Mouse (Mus musculus): ENCODE results near the gene Dtd1. TPM values are rescaled to one million over a fixed set of nuclear protein-coding genes. Genes with fewer than 3 reads are reported as not detected.
"Not testable (repeated sequence)": the region's sequence is repeated elsewhere in the genome, so short reads cannot be mapped to it uniquely, and the experiment has no call there.

The Dtd1 gene
- total and polyA plus RNA-seq, 3 experiments: 32.5 to 36.0 TPM; not detected in 1

GRCm38 (mm10) chr2:144555820-144556552 is 43.7 kb upstream of the Dtd1 start, which contains the start of gene Sec23b (continued):
- TF ChIP-seq MAFK (IDR thresholded peaks at IDR 0.05; ENCODE audit: borderline replicate concordance, low read depth, low read length): no peak
- TF ChIP-seq ETS1 (IDR thresholded peaks at IDR 0.05; ENCODE audit: low read depth, low read length): peak; percentile 18; the same call in 1 of the 2 replicates
- no peak for TF ChIP-seq ZNF384 (IDR thresholded peaks at IDR 0.05; ENCODE audit: low read depth, low read length)
- TF ChIP-seq KAT2A (conservative IDR thresholded peaks at IDR 0.05; ENCODE audit: low read depth, low read length): peak; percentile 61; the same call in 1 of the 2 replicates
- TF ChIP-seq MAX (IDR thresholded peaks at IDR 0.05; ENCODE audit: low read length): peak; percentile 45; the same call in 1 of the 2 replicates
- 0 out of 2 replicates have a peak, but pooled peaks have one; percentile 19 for TF ChIP-seq E2F4 (IDR thresholded peaks at IDR 0.05; ENCODE audit: borderline replicate concordance, low read depth, low read length)

- Histone ChIP-seq H3K36me3 (ENCODE audit: control insufficient read depth in 1 of 2, insufficient read depth in 2 of 2, low read length in 2 of 2) (peaks cover 0 to 16% of the 10 kb centered on the region in 2 experiments; a peak in 2 of 4 replicates), H3K9me3 (replicated peaks; ENCODE audit: insufficient read depth, low read length) (no peaks in the 10 kb centered on the region), H3K27me3 (ENCODE audit: control insufficient read depth in 1 of 2, insufficient read depth in 2 of 2, low read length in 2 of 2) (no peaks in the 10 kb centered on the region), H3K4me1 (ENCODE audit: control insufficient read depth in 1 of 2, insufficient read depth in 2 of 2, low read length in 2 of 2) (no peaks in the 10 kb centered on the region), H3K27ac (ENCODE audit: control insufficient read depth, low read depth, low read length) (no peak overlapping the region), H3K79me2 (ENCODE audit: control insufficient read depth, insufficient read depth, low read length, poor library complexity) (no peaks in the 10 kb centered on the region), H3K4me3 (ENCODE audit: control insufficient read depth in 1 of 2, insufficient read depth in 1 of 2, low read depth in 2 of 2, low read length in 2 of 2) (no peak overlapping the region), H3K9ac (ENCODE audit: control insufficient read depth, low read depth, low read length, poor library complexity, severe bottlenecking) (no peak overlapping the region)
- no peak for TF ChIP-seq ETS1 (IDR thresholded peaks at IDR 0.05; ENCODE audit: low read depth, low read length)
- peak; percentile 7; the same call in 1 of the 2 replicates for TF ChIP-seq SMC3 (IDR thresholded peaks at IDR 0.05; ENCODE audit: low read depth, low read length)
- no peak for TF ChIP-seq MAZ (IDR thresholded peaks at IDR 0.05; ENCODE audit: low read depth, low read length)
- no peak for TF ChIP-seq GABPA (IDR thresholded peaks at IDR 0.05; ENCODE audit: low read depth, low read length)
- TF ChIP-seq ELF1 (IDR thresholded peaks at IDR 0.05; ENCODE audit: low read depth, low read length): no peak
- TF ChIP-seq NELFE (IDR thresholded peaks at IDR 0.05; ENCODE audit: low read depth, low read length): no peak
- TF ChIP-seq MAX (IDR thresholded peaks at IDR 0.05; ENCODE audit: low read length): no peak
- TF ChIP-seq RAD21 (IDR thresholded peaks at IDR 0.05; ENCODE audit: low read depth, low read length): peak; percentile 22
- no peak for TF ChIP-seq POLR2AphosphoS2 (IDR thresholded peaks at IDR 0.05; ENCODE audit: low read length)
- peak; percentile 47 to 67 (median 62) for TF ChIP-seq CTCF (IDR thresholded peaks at IDR 0.05 in 2 of 3, conservative IDR thresholded peaks at IDR 0.05 in 1 of 3; ENCODE audit: control insufficient read depth in 1 of 3, insufficient read depth in 1 of 3, low read depth in 2 of 3, low read length in 3 of 3, poor library complexity in 1 of 3, severe bottlenecking in 1 of 3)
- no peak for TF ChIP-seq BHLHE40 (IDR thresholded peaks at IDR 0.05; ENCODE audit: borderline replicate concordance, low read depth, low read length)
- DNase-seq (ENCODE audit: low read depth, low spot score): peak; percentile 25
These were observed 11.0 kb upstream of the Dtd1 start for GRCm38 (mm10) chr2:144588723-144589122.

- not testable (repeated sequence) for H3K36me3 ChIP-seq (ENCODE audit: control insufficient read depth in 1 of 2, insufficient read depth in 2 of 2, low read length in 2 of 2); H3K9ac ChIP-seq (ENCODE audit: control insufficient read depth, low read depth, low read length, poor library complexity, severe bottlenecking); H3K4me1 ChIP-seq (ENCODE audit: control insufficient read depth in 1 of 2, insufficient read depth in 2 of 2, low read length in 2 of 2); H3K79me2 ChIP-seq (ENCODE audit: control insufficient read depth, insufficient read depth, low read length, poor library complexity); H3K9me3 ChIP-seq (replicated peaks; ENCODE audit: insufficient read depth, low read length); H3K27ac ChIP-seq (ENCODE audit: control insufficient read depth, low read depth, low read length); H3K27me3 ChIP-seq (ENCODE audit: control insufficient read depth in 1 of 2, insufficient read depth in 2 of 2, low read length in 2 of 2); H3K4me3 ChIP-seq (ENCODE audit: control insufficient read depth in 1 of 2, insufficient read depth in 1 of 2, low read depth in 2 of 2, low read length in 2 of 2)
- peak; percentile 39 for DNase-seq (ENCODE audit: low read depth, low spot score)
- TF ChIP-seq MXI1 (IDR thresholded peaks at IDR 0.05; ENCODE audit: low read depth, low read length) (peak; percentile 37; the same call in 1 of the 2 replicates), CTCF (IDR thresholded peaks at IDR 0.05 in 2 of 3, conservative IDR thresholded peaks at IDR 0.05 in 1 of 3; ENCODE audit: control insufficient read depth in 1 of 3, insufficient read depth in 1 of 3, low read depth in 2 of 3, low read length in 3 of 3, poor library complexity in 1 of 3, severe bottlenecking in 1 of 3) (peak in 1 of 3 experiments; percentile 31; a peak in 2 of 6 replicates), MYC (IDR thresholded peaks at IDR 0.05; ENCODE audit: low read depth, low read length) (0 out of 2 replicates have a peak, but pooled peaks have one; percentile 55), USF1 (IDR thresholded peaks at IDR 0.05; ENCODE audit: low read depth, low read length) (peak; percentile 61; the same call in 1 of the 2 replicates), SMC3 (IDR thresholded peaks at IDR 0.05; ENCODE audit: low read depth, low read length) (0 out of 2 replicates have a peak, but pooled peaks have one; percentile 13), MAX (IDR thresholded peaks at IDR 0.05; ENCODE audit: low read length) (peak; percentile 45; the same call in 1 of the 2 replicates)
These were observed 6.7 kb upstream of the Dtd1 start for GRCm38 (mm10) chr2:144593036-144593435.

Measured in MEL (cell line).